Mouse (Mus musculus) lung, postnatal 0 days (tissue): ENCODE results near the gene Gm10490. TPM values are rescaled to one million over a fixed set of nuclear protein-coding genes. Genes with fewer than 3 reads are reported as not detected.

Experiments
- ATAC-seq: fragments of 200-750 bp; cut with Nextera tagmentation; 2 replicates; pipeline ENCODE4 v1.8.0; 2017; ENCODE audit warnings: moderate library complexity
- DNase-seq: peaks from one replicate; pipeline ENCODE4 v3.0.0-alpha.2; 2016; ENCODE audit warnings: low spot score
- H3K27ac ChIP-seq: fragments of 300-500 bp; sonication (generic); 2 replicates; pipeline ENCODE4 v1.5.1; 2014; ENCODE audit warnings: antibody characterized with exemption, mild to moderate bottlenecking, low read length, mixed read lengths
- H3K27me3 ChIP-seq: fragments of 300-500 bp; sonication (generic); replicated peaks from 2 replicates; pipeline ENCODE4 v1.6.1; 2014; ENCODE audit warnings: low read length, mixed read lengths; ENCODE audit not compliant: insufficient read depth
- H3K36me3 ChIP-seq: fragments of 300-500 bp; sonication (generic); 2 replicates; pipeline ENCODE4 v1.6.1; 2014; ENCODE audit warnings: low read length, mixed read lengths; ENCODE audit not compliant: insufficient read depth
- H3K4me1 ChIP-seq: fragments of 300-500 bp; sonication (generic); 2 replicates; pipeline ENCODE4 v1.6.1; 2014; ENCODE audit warnings: antibody characterized with exemption, low read depth, low read length, mixed read lengths; ENCODE audit not compliant: insufficient read depth
- H3K4me2 ChIP-seq: fragments of 300-500 bp; sonication (generic); replicated peaks from 2 replicates; pipeline ENCODE4 v1.6.1; 2014; ENCODE audit warnings: low read depth, mild to moderate bottlenecking, low read length, moderate library complexity, mixed read lengths
- H3K4me3 ChIP-seq: fragments of 300-500 bp; sonication (generic); 2 replicates; pipeline ENCODE4 v1.5.1; 2014; ENCODE audit warnings: low read depth, low read length
- H3K9ac ChIP-seq: fragments of 300-500 bp; sonication (generic); replicated peaks from 2 replicates; pipeline ENCODE4 v1.6.1; 2014; ENCODE audit warnings: low read depth, mild to moderate bottlenecking
- H3K9me3 ChIP-seq: fragments of 300-500 bp; sonication (generic); 2 replicates; pipeline ENCODE4 v1.6.1; 2016; ENCODE audit warnings: low read length, mixed read lengths
- CTCF ChIP-seq: IDR thresholded peaks from 2 replicates; pipeline ENCODE4 v1.5.1; 2016; ENCODE audit warnings: antibody characterized with exemption, mild to moderate bottlenecking
- EP300 ChIP-seq: IDR thresholded peaks from 2 replicates; pipeline ENCODE4 v1.6.1; 2016; ENCODE audit warnings: antibody characterized with exemption, mild to moderate bottlenecking, control low read depth
- WGBS: fragments of 180-500 bp; shearing (Covaris S2); extraction: QIAGEN DNeasy Blood & Tissue Kit; methylation state at CpG from one replicate; pipeline ENCODE4 v1.1.7; 2014; 5-methylcytosine and 5-hydroxymethylcytosine counted together
- polyA plus RNA-seq: library from polyadenylated mRNA; unstranded; fragments of >200 nt; fragmentation: Nextera tagmentation; extraction: Ambion mirVana; gene quantifications from 2 replicates; pipeline ENCODE4 v1.2.1, GENCODE M21; 2015

The Gm10490 gene
- polyA plus RNA-seq, 1 experiment from 2014 or later, result not detected

DNA sequence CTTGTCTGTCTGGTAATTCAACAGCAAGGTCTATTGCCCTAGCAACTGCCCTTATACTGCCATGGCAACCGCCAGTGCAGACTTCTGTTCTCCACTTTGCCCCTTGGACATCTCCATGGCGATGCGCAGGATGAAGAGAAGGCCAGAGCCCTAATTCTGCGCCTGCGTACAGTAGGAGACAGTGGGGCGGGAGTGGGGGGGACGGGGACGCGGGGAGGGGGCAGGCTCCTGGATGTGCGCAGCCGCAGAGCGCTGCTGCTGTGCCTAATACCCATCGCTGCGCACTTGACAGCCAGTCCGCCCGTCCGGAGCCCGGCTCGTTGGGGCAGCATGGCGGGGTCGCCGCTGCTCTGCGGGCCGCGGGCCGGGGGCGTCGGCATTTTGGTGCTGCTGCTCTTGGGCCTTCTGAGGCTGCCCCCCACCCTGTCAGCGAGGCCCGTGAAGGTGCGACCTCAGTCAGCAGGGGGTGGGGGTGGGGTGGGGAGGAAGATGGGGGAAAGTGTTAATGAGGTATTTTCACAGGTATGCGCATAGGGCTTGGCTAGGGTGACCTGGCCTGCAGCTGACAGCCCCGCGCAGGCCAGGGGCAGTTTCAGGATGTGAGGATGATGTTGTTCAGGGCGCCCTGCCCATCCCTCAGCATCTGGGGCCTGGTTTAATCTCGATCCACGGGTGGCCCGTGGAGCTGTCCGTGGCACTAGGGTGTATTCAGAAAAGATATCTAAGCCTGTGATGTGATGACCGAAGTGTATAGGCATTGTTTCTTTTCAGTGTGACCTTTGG lies 10.4 kb downstream of the Gm10490 start, which contains the start of gene Pcsk1n:
TSS of gene Pcsk1n (plus strand) at position 222 of the 783 bp plus-strand sequence.
- Histone ChIP-seq H3K9me3 (no peaks in the 10 kb centered on the region), H3K4me2 (no peak within 1 kb of the TSS), H3K36me3 (no peaks in the 10 kb centered on the region), H3K4me1 (no peaks in the 10 kb centered on the region), H3K4me3 (no peak within 1 kb of the TSS), H3K27ac (no peak within 1 kb of the TSS), H3K27me3 (peaks cover 9% of the 10 kb centered on the region; the same call in 1 of the 2 replicates), H3K9ac (no peak within 1 kb of the TSS)
- 16% methylated on average over 17 of the region's 40 CpGs for WGBS
- ATAC-seq (no peak), DNase-seq (no peak)
- no peak for TF ChIP-seq CTCF
- TF ChIP-seq EP300, result no peak

DNA sequence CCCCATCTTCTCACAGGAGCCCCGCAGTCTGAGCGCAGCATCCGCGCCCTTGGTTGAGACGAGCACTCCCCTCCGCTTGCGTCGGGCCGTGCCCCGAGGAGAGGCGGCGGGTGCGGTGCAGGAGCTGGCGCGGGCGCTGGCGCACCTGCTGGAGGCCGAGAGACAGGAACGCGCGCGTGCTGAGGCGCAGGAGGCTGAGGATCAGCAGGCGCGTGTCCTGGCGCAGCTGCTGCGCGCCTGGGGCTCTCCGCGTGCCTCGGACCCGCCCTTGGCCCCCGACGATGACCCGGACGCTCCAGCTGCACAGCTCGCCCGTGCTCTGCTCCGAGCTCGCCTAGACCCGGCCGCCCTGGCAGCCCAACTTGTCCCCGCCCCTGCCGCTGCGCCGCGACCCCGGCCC lies 12.7 kb downstream of the Gm10490 start:
- H3K4me2 ChIP-seq, result peak overlapping the region; percentile 43
- DNase-seq, result no peak
- 13% methylated on average over 25 of the region's 48 CpGs for WGBS
- no peaks in the 10 kb centered on the region for H3K36me3 ChIP-seq
- H3K4me1 ChIP-seq, result no peaks in the 10 kb centered on the region
- H3K27me3 ChIP-seq, result peaks cover 9% of the 10 kb centered on the region; the same call in 1 of the 2 replicates
- ATAC-seq, result 0 out of 2 replicates have a peak, but pooled peaks have one; percentile 16
- H3K4me3 ChIP-seq, result 0 out of 2 replicates have a peak overlapping the region, but pooled peaks have one; percentile 3
- no peak overlapping the region for H3K27ac ChIP-seq
- no peak overlapping the region for H3K9ac ChIP-seq
- TF ChIP-seq CTCF (no peak), EP300 (no peak)
- no peaks in the 10 kb centered on the region for H3K9me3 ChIP-seq

DNA sequence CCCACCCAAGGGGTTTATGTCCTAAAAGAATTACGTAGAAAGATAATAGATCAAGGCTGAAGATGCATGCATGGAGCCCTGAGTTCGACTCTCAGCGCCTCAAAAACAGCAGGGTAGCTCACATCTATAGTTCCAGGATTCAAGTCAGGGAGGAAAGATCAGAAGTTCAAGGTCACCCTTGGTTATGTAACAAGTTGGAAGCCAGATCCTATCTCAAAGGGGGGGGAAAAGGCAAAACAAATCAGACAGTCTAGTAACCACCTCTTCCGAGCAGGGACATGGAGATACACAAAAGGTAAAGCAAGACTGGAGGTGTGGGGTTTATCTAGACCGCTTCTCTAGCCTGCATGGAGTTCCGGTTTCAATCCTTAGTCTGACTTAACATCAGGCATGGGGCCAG lies 16.9 kb downstream of the Gm10490 start:
- 62% methylated on average over 6 of the region's 6 CpGs for WGBS
- H3K9me3 ChIP-seq, result no peaks in the 10 kb centered on the region
- H3K4me2 ChIP-seq, result no peak overlapping the region

DNA sequence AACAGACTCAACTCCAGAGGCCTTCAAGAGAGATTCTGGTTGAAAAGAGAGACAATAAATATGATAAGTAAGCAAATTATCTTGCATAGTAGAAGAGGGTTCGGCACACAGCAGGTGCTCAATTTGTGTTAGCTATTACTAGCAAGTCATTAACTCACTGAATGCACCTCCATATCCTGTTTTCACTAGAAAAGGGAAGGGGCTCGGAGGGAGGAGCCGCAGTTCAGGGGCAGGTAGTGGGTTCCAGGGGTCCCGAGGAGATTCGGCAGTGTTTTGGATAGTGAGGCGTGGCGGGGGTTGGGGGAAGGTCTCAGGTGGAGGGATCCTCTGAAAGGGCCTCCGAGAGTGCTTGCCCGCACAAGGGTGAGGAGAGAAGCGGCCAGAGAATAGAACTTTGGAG lies 17.8 kb downstream of the Gm10490 start:
- TF ChIP-seq CTCF (no peak), EP300 (no peak)
- ATAC-seq (no peak), DNase-seq (no peak)
- Histone ChIP-seq H3K4me2 (no peak overlapping the region), H3K27me3 (peaks cover 3% of the 10 kb centered on the region; the same call in 1 of the 2 replicates), H3K36me3 (no peaks in the 10 kb centered on the region), H3K4me1 (no peaks in the 10 kb centered on the region), H3K4me3 (no peak overlapping the region), H3K9ac (no peak overlapping the region), H3K9me3 (no peaks in the 10 kb centered on the region), H3K27ac (no peak overlapping the region)
- WGBS, result 14% methylated on average over 10 of the region's 10 CpGs

More for the DNA sequence above, 16.9 kb downstream of the Gm10490 start:
- Histone ChIP-seq H3K27ac (no peak overlapping the region), H3K27me3 (peaks cover 3% of the 10 kb centered on the region; the same call in 1 of the 2 replicates), H3K4me3 (no peak overlapping the region), H3K36me3 (no peaks in the 10 kb centered on the region), H3K9ac (no peak overlapping the region), H3K4me1 (no peaks in the 10 kb centered on the region)
- DNase-seq, result no peak
- ATAC-seq, result no peak
- TF ChIP-seq CTCF, result no peak
- no peak for TF ChIP-seq EP300

DNA sequence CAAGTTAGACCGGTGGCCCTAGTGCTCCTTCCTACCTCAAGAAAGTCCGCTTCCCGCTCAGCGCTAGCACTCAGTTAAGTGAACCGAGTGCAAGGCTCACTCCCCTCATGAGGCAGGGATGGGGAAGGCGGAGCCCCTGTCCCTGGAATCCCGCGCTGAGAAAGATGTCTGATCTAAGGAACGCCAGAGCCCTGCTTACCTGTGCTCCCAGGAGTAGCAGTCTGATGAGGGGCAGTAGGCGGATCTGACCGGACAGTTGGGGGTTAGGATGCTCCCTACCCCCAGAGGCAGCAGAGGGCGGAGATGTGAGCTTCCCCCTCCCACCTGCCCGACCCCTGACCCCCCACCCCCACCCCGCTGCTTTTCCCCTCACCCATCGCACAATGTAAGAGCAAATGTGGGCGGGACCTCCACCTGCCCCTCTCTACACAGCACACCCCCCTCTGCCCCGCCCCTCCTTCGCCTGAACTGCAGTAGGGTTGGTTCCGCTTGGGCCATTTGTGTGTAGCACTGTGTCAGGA lies 19.0 kb downstream of the Gm10490 start, which contains the start of gene Eras:
TSS of gene Eras (minus strand) at position 338 of the 521 bp plus-strand sequence.
- WGBS, result 14% methylated on average over 18 of the region's 19 CpGs
- H3K27ac ChIP-seq, result no peak within 1 kb of the TSS
- DNase-seq (no peak), ATAC-seq (no peak)
- no peak within 1 kb of the TSS for H3K4me2 ChIP-seq
- H3K27me3 ChIP-seq, result 0 out of 2 replicates have a peak, but pooled peaks cover 2% of the 10 kb centered on the region
- no peak for TF ChIP-seq CTCF
- no peaks in the 10 kb centered on the region for H3K9me3 ChIP-seq
- H3K4me1 ChIP-seq, result no peaks in the 10 kb centered on the region
- H3K4me3 ChIP-seq, result no peak within 1 kb of the TSS
- no peak within 1 kb of the TSS for H3K9ac ChIP-seq
- no peaks in the 10 kb centered on the region for H3K36me3 ChIP-seq

DNA sequence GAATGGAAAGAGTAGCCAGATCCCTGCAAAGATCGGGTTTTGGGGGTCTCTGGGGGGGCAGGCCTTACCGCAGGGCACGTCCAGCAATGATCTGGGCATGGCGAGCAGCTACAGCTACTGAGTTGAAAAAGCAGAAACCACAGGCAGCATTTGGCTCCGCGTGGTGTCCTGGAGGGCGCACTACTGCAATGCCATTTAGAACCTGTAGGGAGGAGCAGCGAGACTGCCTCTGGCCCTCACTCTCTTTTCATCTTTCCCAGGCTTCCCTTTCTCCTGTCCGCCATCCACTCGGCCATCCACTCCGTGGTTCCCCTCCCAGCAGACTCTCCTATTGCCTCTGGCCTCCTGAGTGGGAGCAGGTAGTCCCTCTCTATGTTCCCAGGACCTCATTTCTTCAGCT lies 27.5 kb downstream of the Gm10490 start:
- H3K36me3 ChIP-seq, result no peaks in the 10 kb centered on the region
- H3K4me2 ChIP-seq, result no peak overlapping the region
- 59% methylated on average over 10 of the region's 11 CpGs for WGBS
- no peak overlapping the region for H3K27ac ChIP-seq
- no peak overlapping the region for H3K4me3 ChIP-seq
- ATAC-seq, result no peak
- no peaks in the 10 kb centered on the region for H3K9me3 ChIP-seq
- no peaks in the 10 kb centered on the region for H3K4me1 ChIP-seq
- H3K9ac ChIP-seq, result no peak overlapping the region
- peak; percentile 23; the same call in 1 of the 2 replicates for TF ChIP-seq CTCF
- no peak for TF ChIP-seq EP300
- DNase-seq, result no peak
- no peaks in the 10 kb centered on the region for H3K27me3 ChIP-seq
